Mouse (Mus musculus) testis, adult 2 months (tissue): ENCODE measurements around the gene Negr1.

Experiments used
- CTCF ChIP-seq: fragments of 200-500 bp; IDR thresholded peaks from 2 replicates; pipeline ENCODE4 v1.5.1; 2012; ENCODE audit warnings: low read depth, mild to moderate bottlenecking, inconsistent platforms, low read length, moderate library complexity; ENCODE audit not compliant: control insufficient read depth, insufficient read depth, insufficient replicate concordance
- POLR2A ChIP-seq: fragments of 200-500 bp; IDR thresholded peaks from 2 replicates; pipeline ENCODE4 v1.6.1; 2012; ENCODE audit warnings: low read depth, mild to moderate bottlenecking, inconsistent platforms, low read length, moderate library complexity; ENCODE audit not compliant: control insufficient read depth

- TF ChIP-seq CTCF (no peak), POLR2A (no peak)
Measured at GRCm38 (mm10) chr3:156982102-156982501, 420.5 kb downstream of the Negr1 start.
